Mouse (Mus musculus): ENCODE data around the gene Ephb1. TPM values are rescaled to one million over a fixed set of nuclear protein-coding genes. Genes with fewer than 3 reads are reported as not detected.

The Ephb1 gene
- total RNA-seq, 2 experiments from 2014 or later, result 31.5 to 36.0 TPM

DNA sequence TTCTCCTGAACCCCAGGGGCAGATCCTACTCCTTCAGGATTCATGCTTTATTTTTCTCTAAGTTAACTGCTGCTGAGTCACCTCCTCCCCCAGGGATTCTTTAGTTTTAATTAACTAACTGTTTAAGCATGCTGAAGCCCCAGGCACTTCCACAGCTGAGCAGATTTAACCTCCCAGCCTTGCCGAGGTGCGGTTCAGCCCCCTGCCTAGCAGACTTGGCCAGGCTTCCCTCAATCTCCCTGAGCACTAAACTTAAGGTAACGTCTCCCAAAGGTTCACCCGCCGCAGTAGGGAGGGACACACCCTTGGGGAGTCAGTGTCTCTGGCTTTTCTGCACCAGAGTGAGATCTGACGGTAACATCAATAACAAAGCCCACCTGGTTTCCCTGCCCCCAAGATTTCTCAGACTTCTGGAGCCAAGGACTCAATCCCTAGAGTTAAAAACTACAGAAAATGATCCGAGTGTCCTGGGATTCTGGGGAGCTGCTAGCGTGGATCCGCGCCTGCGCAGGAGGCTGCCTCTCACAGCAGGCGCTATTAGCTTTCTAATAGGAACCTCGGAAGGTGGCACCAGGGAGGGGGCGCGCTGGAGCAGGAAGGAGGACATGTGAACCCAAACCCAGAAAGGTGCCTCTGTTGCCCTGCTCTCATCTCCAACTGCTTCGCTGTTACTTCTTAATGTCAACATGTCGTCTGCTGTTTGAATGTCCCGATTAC is 87.0 kb downstream of the Ephb1 start:
- peak; percentile 22 to 46 for DNase-seq (ENCODE audit: low spot score in 2 of 2)
- intact Hi-C loops (cut with DNase I), result no loop called here

DNA sequence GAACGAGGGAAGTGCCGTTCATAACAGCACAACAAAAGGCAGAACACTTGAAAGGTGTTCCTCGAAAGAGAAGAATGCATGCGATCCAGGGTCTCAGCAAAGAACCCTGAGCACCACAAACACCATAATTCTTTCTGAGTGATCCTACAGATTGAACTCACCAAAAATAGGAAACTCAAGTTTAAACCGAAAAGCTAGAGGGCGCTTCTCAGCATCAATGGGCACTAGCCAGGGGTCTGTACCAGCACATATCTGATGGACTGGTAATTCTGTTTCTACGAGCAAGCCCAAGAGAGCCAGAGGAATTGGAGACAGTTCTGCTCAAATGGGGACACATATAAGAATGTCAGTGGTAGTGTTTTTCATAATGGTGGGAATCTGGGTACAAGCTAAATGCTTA is 90.7 kb downstream of the Ephb1 start:
- no peak for DNase-seq (ENCODE audit: low spot score in 2 of 2)
- intact Hi-C loops (cut with DNase I), result no loop called here

DNA sequence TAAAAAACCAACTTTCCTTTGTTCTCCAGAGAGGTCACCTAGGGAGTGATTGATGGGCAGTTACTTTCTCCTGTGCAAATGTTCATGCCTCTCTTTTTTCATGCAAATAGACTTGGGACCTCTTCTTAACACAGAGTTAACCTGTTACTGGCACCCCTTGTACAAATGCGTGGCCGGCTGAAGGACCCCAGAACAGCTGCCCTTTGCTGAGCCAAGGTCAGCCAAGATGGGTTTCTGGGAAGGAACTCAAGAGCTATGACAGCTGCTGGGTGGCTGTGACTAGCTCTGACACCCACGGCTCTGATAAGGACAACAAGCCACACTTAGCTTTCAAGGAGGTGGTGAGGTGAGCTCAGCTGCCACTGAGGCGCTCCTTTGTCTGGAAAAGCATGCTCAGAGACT is 92.4 kb downstream of the Ephb1 start:
- intact Hi-C loops (cut with DNase I), result no loop called here
- no peak for DNase-seq (ENCODE audit: low spot score in 2 of 2)

DNA sequence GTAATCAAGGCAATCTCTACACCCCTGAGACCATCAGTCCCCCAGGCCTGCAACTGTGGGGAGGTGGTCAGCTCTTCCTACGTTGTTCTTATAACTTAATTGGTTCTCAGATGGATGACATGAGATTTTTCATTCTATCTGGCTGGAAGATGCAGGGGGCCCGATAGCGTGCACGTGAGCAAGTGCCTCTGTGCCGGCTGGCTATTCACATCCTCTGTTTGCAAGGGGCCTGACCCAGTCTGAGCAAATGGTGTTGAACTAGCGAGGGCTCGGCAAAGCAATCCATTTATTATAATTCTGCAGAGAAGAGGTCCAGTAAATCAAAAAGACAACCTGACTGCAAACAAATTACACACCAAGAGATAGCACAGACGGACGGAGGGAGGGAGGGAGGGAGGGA is 93.0 kb downstream of the Ephb1 start:
- intact Hi-C loops (cut with DNase I), result no loop called here

DNA sequence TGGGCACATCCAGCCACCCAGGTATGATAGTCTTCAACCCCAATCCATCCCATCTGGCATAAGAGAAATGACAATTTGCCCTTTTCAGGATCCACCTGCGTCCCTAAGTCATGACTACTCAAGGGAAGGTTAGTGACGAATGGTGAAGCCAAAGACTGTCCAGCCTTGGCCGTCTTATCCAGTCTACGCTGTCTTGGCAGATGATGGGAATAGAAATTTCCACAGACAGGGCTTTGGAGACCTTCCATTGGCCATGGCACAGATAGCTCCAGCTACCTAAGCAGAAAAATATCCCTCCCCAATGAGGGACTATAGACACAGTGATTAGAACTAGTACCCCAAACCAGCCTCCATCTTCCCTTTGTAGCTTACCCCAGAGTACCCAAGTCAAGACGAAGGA is 98.1 kb downstream of the Ephb1 start:
- intact Hi-C loops (cut with DNase I), result no loop called here
- no peak for DNase-seq (ENCODE audit: low spot score in 2 of 2)

More for the DNA sequence above, 93.0 kb downstream of the Ephb1 start:
- DNase-seq (ENCODE audit: low spot score in 2 of 2), result no peak

DNA sequence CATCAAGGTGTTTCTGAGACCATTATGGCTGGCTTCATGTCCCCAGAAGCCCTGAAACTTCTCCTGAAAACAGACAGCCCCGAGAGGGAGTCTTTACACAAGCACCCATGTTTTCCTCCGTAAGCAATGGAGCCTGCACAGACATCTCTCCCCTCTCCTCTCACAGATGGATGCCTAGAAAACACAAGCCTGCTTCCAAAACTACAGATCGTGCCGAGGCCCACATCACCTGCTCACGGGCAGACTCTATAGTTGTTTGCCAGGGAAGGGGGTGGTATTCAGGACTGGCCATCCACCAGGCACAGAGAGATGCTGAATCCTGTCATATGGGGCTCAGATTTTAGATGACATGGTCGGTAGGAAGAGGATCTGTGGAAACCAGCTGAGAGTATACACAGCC is 98.7 kb downstream of the Ephb1 start:
- intact Hi-C loops (cut with DNase I), result no loop called here
- peak in 1 of 2 experiments; percentile 18 for DNase-seq (ENCODE audit: low spot score in 2 of 2)

DNA sequence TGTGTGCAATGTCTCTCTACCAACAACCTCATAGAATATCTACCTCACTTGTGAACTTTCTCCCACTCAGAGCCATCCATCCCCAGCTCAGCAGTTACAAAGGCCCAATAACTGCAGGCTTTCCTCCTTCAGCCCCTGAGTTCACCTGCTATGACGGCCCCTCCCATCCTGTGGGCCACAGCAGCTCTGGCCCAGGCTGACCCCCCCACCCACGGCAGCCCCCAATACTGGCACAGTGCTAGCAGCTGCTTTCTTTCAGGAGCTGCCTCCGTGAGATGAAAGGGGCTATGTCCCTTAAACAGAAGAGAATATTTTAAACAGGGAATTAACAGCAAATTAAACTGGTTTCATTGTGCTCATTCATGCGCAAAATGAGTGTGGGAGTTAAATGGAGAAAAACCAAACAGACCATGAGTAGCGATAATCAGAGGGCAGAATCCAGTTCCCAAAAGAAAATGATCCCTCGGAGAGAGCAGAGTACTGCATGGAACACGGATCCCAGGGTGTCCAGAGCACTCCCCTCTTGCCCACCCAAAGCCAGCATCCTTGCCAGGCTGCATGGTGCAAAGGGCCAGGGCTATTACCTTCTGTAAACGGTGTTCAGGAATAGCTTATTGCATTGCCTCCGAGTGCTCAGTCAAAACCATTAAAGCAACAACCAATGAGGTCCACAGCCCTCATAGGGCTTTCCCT is 105.2 kb downstream of the Ephb1 start:
- no peak for DNase-seq (ENCODE audit: low spot score in 2 of 2)
- intact Hi-C loops (cut with DNase I), result no loop called here

DNA sequence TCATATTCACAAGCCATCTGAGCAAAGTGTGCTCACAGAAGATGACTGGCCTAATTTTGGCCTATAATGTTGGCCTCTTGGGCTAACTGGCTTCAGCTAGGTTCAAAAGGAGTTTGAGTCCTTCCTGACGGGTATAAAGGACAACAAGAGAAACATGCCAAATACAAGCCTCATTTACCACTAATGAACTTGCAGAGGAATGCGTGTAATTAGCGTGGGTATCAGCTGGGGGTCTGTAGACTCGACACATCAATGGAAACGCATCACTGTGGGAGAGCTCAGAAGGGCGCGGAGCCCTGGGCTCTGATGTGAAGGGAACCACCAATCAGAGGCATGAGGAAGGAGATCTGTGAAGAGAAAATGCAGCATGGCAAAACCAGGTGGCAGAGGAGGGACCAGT is 108.9 kb downstream of the Ephb1 start:
- no peak for DNase-seq (ENCODE audit: low spot score in 2 of 2)
- intact Hi-C loops (cut with DNase I), result no loop called here

DNA sequence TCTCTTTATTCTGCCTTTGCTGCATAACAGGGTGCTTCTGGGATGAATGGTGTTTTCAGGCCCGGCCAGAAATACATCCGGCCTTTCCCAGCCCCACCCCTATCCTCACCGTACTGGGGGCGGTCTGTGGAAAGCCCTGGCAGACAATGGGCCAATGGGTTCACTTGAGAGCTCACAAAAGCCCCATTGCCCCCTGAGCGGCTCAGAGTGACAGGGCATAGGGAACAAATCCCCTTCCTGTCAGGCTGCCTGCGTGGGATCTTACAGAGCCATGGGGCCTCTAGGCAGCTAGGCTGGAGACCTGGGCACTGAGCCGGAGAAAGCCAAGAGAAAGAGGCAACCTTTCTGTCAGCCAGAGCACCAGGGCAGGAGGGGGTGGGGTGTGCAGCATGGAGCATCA is 111.2 kb downstream of the Ephb1 start:
- peak in 1 of 2 experiments; percentile 11 for DNase-seq (ENCODE audit: low spot score in 2 of 2)
- intact Hi-C loops (cut with DNase I), result no loop called here

DNA sequence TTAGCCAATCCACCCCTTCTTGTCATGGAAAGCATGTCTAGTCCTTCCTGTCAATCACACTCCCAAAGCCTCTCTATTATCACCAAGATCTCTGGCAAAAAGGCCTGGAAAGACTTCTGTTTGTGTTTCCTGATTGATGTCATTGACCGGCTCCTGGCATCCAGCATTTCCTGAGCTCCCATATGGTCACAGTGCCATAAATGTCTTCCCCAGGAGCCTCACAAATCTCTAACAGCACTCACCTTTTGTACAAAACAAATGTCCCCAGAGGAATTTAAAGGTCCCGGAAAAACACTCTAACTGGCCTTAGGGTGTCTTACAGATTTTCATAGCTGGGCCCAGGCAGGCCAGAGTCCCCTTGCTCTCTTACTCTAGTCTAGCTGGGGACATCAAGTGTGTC is 112.9 kb downstream of the Ephb1 start:
- intact Hi-C loops (cut with DNase I), result no loop called here
- no peak for DNase-seq (ENCODE audit: low spot score in 2 of 2)

DNA sequence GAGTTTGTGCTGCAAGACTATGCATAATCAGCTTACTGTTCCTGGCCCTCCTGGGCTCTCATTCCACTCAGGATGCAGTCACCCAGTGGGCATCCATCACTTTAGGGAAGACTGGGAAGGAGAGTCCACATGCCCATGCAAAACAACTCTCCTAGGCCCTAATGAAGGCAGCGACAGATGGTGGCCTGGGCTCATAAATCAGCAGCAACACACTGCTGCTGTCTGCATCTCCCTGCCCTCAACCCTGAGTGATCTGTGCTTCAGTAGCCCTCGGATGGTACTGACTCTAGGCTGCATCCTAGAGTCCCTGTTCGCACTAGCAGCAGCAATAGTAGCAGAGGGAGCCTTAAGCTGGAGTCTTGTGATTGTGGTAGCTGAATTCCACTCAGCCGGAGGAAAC is 114.3 kb downstream of the Ephb1 start:
- DNase-seq (ENCODE audit: low spot score in 2 of 2), result no peak
- intact Hi-C loops (cut with DNase I), result no loop called here

DNA sequence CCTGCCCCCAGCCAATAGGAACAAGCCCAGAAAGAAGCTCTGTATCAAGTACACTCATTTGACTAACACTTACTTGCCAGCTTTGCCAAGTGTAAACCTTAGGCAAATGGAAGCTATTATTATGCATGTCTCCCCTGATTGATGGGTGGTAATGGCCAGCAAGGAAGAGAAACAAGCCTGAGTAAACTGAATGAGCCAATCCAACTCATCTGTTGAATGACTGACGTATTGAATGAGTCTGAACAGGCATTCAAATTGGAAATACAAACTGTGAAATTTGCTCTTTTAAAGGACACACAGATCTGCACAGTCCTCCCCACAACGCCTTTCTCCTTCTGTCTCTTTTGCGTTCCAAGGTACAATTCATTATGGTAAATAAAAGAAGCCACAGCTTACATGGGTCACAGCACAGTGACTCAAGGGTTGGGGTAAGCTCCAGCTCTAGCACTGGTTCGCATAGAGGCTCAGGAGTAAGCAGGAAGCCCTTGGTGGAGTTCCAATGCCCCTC is 119.0 kb downstream of the Ephb1 start:
- intact Hi-C loops (cut with DNase I), result no loop called here
- no peak for DNase-seq (ENCODE audit: low spot score in 2 of 2)

DNA sequence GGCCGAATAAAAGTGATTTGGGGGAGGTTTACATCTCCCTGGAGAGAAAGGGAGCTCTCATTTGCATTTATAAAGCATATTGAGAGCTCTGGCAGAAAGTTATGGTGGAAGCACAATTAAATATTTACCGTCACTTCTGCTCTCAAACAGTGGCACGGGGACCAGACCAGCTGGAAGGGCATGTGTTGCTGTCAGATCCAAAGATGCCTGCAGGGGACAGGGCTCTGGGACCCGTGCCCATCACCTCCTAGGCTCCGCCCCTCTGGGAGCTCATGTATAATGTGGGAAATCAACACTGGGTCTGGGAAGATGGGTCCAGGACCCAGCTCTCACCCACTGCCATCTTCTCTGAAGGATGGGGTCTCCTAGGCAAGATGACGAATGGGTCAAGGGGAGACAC is 123.2 kb downstream of the Ephb1 start:
- intact Hi-C loops (cut with DNase I), result no loop called here
- no peak for DNase-seq (ENCODE audit: low spot score in 2 of 2)

DNA sequence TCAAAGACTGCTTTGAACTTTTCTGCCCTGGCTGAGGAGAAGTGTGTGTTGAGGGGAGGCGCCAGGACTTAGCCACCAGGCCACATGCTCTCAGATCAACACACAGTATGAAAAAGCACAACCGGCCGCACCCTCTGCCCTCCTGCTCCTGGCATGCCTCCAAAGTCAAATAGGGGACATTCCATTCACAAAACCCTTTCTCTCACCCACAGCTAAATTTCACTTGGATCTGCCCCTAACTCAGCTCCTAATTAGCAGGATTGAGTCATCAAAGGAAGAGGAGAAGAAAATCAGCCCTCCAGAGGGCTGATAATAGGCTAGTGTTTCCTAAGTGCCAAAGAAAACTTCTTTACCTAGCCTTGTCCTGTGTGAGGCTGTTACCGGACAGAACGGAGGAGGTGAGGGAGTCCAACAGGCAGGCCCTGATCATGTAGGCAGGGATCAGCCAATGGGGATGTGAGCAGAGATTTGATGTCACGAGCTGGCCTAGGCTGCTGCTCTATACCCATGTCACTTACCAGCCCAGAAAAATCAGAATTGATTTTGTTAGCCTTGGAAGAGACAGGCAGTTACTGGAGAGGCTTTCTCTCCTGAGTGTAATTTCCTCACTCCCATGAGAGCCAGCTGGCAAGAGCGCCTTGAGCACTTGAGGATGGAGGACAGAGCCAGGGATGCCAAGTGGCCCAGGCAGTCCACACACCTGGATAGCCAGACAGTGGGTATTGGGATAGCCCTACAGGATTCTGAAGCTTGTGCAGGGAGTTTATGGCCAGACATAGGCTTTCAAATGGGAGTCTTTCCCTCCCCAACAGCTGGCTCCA is 137.5 kb downstream of the Ephb1 start:
- intact Hi-C loops (cut with DNase I), result no loop called here
- DNase-seq (ENCODE audit: low spot score in 2 of 2), result no peak

DNA sequence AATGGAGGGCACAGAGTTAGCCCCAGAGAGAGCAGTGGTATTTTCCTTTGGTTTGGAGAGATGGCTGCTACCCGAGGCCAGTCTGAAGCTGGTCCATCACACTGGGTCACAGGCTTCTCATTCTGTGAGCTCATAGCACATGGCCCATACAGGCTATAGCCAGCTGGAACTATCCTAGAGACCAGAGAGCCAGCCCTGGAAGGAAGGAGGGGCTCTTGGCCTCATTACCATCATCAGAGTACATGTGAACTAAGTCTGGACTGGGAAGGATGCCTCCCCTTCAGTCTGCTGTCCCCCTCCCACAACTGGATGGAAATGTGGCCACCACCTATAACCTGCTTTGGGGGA is 142.5 kb downstream of the Ephb1 start:
- no peak for DNase-seq (ENCODE audit: low spot score in 2 of 2)
- intact Hi-C loops (cut with DNase I), result no loop called here

DNA sequence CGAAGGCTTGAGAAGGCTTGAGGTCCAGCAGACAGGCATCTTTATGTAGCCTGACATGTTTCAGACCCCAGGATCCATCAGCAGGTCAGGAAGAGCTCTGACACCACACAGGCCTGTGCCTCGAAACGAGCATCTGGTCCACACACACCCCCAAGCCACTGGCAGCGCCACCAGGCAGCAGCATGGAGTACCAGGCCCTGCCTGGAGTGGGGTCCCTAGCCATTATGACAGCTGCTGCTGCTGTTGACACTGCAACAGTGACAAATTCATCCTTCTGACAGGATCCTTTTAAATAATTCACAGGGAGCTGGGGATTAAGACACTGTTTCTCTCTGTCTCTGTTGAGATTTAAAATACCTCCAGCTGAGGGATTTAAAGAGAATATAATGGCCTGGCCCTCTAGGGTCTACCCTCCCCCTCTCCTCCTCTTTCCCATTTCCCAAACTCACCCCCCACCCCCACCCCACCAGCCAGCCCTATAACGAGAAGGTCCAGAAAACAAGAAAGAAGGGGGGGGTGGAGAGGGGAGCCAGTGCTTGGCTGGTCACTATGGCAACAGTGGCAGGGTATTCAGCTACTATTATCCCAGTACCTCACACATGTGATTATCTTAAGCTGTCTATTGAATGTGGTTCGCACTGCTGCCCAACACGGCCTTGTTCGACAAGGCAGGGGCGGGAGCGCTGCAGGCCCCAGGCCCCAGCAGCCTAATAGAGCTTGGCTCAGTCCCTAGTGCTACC is 143.0 kb downstream of the Ephb1 start:
- intact Hi-C loops (cut with DNase I), result no loop called here
- DNase-seq (ENCODE audit: low spot score in 2 of 2), result no peak

DNA sequence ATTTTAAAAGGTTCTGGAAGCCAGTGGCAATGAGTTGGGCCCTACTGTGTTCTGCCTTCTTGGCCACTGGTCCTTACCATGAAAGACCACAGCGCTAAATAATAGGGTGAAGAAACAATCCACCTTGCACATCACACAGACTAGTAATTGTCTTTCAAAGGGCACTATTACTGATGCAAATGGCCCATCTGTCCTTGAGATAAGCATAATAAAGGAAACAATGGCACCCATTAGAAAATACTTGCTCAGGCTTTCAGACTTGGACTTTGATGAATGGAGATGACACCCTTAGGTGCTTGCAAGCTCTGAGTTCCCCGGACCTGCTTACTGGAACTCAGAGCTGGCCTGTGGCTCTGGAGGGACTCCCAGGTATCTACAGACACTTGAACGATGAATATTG is 149.0 kb downstream of the Ephb1 start:
- intact Hi-C loops (cut with DNase I), result no loop called here
- DNase-seq (ENCODE audit: low spot score in 2 of 2), result no peak

DNA sequence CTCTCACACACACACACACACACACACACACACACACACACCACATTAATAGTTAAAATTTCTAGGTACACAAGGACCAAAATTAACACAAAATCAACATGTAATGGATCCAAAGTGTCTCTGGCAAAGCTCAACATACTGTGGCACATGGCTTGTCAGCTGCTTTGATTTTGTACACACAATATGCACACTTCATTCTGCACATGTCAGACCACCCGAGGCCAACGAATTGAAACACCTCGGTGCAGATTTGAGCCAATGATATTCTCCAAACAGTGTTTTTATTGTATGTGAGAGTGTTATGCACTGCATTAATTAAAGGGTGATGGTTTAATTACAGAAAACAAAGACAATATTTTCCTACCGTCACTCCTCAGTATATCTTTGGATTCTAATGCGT is 152.6 kb downstream of the Ephb1 start:
- intact Hi-C loops (cut with DNase I), result no loop called here
- no peak for DNase-seq (ENCODE audit: low spot score in 2 of 2)

DNA sequence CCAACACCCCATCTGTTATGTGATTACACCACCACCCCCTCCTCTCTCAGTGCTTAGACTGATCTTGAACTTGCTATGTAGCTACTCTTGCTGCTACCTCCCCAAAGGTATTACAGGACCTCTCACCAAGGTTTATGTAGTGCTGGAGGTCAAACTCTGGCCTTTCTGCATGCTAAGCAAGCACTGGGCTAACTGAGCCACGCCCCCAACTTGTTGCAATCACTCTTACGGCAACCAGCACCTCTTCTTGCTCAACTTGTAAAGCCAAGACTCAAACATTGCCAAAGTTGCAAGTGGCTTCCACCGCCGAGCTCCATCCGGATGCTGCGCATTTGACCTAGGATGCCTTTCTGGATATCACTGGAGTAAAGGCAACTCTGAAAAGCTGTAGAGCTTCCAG is 157.6 kb downstream of the Ephb1 start:
- DNase-seq (ENCODE audit: low spot score in 2 of 2), result no peak
- intact Hi-C loops (cut with DNase I), result no loop called here

DNA sequence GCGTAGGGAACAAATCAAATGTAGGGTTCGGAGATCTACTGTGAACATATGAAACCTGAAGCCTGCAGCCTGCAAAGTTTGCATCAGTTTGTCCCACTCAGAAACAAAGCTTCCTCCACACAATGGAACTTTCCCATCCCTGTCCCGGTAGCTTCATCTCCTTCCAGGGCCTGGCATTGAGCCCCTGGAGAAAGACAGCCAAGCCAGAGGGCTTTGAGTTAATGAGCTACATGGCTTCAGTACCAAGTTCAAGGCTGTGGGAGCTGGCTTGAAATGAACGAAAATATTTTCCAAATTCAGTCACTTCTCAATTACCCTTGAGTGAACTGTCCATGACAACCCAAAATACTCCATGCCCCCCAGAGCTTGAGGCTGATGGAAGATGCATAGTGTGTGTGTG is 160.4 kb downstream of the Ephb1 start:
- intact Hi-C loops (cut with DNase I), result no loop called here
- no peak for DNase-seq (ENCODE audit: low spot score in 2 of 2)
